Mouse (Mus musculus) small intestine, adult 2 months (tissue): ENCODE results near the gene AC170998.1.

Experiments
- CTCF ChIP-seq: fragments of 200-500 bp; IDR thresholded peaks from 2 replicates; pipeline ENCODE4 v1.5.1; 2012; ENCODE audit warnings: low read depth, mild to moderate bottlenecking, control low read depth, inconsistent platforms, low read length, moderate library complexity, mixed read lengths; ENCODE audit not compliant: insufficient replicate concordance, insufficient read length; ENCODE audit errors: extremely low read depth
- POLR2A ChIP-seq: fragments of 200-500 bp; IDR thresholded peaks from 2 replicates; pipeline ENCODE4 v1.6.1; 2012; ENCODE audit warnings: low read depth, mild to moderate bottlenecking, control low read depth, inconsistent platforms, low read length, moderate library complexity

DNA sequence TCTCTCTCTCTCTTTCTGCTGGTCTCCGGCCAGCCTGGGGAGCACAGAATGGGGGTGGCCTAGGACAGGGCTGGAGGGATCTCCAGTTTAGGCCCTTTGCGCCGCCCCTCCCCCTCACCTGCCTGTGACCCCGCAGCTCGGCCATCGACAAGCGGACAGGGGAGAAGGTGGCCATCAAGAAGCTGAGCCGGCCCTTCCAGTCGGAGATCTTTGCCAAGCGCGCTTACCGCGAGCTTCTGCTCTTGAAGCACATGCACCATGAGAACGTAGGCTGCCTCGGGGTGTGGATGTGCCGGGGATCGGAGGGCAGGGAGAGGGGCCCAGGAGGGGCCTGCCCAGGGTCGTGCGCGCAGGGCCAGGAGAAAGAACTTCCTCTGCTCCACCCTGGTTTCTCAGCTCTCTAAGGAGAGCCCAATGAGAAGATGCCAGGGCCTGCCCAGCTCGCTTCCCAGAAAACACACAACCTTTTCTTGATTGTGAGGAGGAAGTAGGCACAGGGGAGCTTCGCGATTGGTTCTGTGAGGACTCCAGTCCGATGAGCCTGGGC, 44.1 kb downstream of the AC170998.1 start:
- 0 out of 2 replicates have a peak, but pooled peaks have one; percentile 27 for TF ChIP-seq POLR2A
- TF ChIP-seq CTCF: no peak
